Mouse (Mus musculus) liver, embryonic 12.5 days (tissue): ENCODE data around the gene Trove2. TPM values are rescaled to one million over a fixed set of nuclear protein-coding genes. Genes with fewer than 3 reads are reported as not detected.
"Not testable (repeated sequence)": the region's sequence is repeated elsewhere in the genome, so short reads cannot be mapped to it uniquely, and the experiment has no call there.

ENCODE experiments used
- ATAC-seq: fragments of 200-750 bp; cut with Nextera tagmentation; 2 replicates; pipeline ENCODE4 v1.8.0; 2017; ENCODE audit warnings: moderate number of reproducible peaks, mild to moderate bottlenecking, moderate library complexity
- H3K27ac ChIP-seq: fragments of 300-500 bp; sonication (generic); 2 replicates; pipeline ENCODE4 v1.5.1; 2016; ENCODE audit warnings: mild to moderate bottlenecking
- H3K27me3 ChIP-seq: fragments of 300-500 bp; sonication (generic); replicated peaks from 2 replicates; pipeline ENCODE4 v1.6.1; 2016; ENCODE audit warnings: mild to moderate bottlenecking, moderate library complexity
- H3K36me3 ChIP-seq: fragments of 300-500 bp; sonication (generic); 2 replicates; pipeline ENCODE4 v1.6.1; 2016; ENCODE audit warnings: mild to moderate bottlenecking, moderate library complexity
- H3K4me1 ChIP-seq: fragments of 300-500 bp; sonication (generic); 2 replicates; pipeline ENCODE4 v1.6.1; 2016
- H3K4me2 ChIP-seq: fragments of 300-500 bp; sonication (generic); 2 replicates; pipeline ENCODE4 v1.6.1; 2016; ENCODE audit warnings: mild to moderate bottlenecking, moderate library complexity
- H3K4me3 ChIP-seq: fragments of 300-500 bp; sonication (generic); 2 replicates; pipeline ENCODE4 v1.5.1; 2016; ENCODE audit warnings: mild to moderate bottlenecking, moderate library complexity
- H3K9ac ChIP-seq: fragments of 300-500 bp; sonication (generic); 2 replicates; pipeline ENCODE4 v1.6.1; 2016; ENCODE audit warnings: mild to moderate bottlenecking, moderate library complexity
- H3K9me3 ChIP-seq: fragments of 300-500 bp; sonication (generic); replicated peaks from 2 replicates; pipeline ENCODE4 v1.6.1; 2016; ENCODE audit warnings: mild to moderate bottlenecking, moderate library complexity
- WGBS: fragments of 180-500 bp; shearing (Covaris S2); methylation state at CpG from one replicate; pipeline ENCODE4 v1.1.7; 2016; ENCODE audit not compliant: insufficient replicate concordance; 5-methylcytosine and 5-hydroxymethylcytosine counted together
- polyA plus RNA-seq: library from polyadenylated mRNA; unstranded; fragments of >200 nt; fragmentation: Nextera tagmentation; extraction: Ambion mirVana; gene quantifications from 2 replicates; pipeline ENCODE4 v1.2.1, GENCODE M21; 2016

Gene Trove2
- polyA plus RNA-seq, 1 experiment from 2014 or later = 4.1 TPM

DNA sequence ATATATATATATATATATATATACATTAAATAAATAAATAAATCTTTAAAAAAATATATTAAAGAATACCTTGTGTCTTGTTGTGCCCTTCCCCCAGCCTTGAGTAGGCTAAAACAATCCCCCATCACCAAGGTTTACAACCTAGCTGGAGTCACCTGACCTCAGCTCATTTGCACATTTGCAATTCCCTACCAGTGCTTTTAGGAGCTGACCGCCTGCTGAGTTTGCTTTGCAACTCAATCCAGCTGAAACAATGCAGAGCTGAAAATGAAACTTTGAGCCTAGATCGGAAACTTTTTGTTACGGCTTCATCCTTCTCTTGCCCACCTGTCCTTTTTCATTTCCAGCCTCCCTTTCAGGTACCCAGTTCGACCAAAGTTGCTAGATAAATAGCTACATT is 45.2 kb downstream of the Trove2 start:
- Histone ChIP-seq H3K27me3 (no peaks in the 10 kb centered on the region), H3K27ac (no peak overlapping the region), H3K36me3 (no peaks in the 10 kb centered on the region), H3K9me3 (no peaks in the 10 kb centered on the region), H3K4me3 (no peak overlapping the region), H3K4me1 (0 out of 2 replicates have a peak, but pooled peaks cover 3% of the 10 kb centered on the region), H3K9ac (no peak overlapping the region), H3K4me2 (no peak overlapping the region)
- ATAC-seq = no peak
- WGBS = 52% methylated on average over 4 of the region's 4 CpGs

DNA sequence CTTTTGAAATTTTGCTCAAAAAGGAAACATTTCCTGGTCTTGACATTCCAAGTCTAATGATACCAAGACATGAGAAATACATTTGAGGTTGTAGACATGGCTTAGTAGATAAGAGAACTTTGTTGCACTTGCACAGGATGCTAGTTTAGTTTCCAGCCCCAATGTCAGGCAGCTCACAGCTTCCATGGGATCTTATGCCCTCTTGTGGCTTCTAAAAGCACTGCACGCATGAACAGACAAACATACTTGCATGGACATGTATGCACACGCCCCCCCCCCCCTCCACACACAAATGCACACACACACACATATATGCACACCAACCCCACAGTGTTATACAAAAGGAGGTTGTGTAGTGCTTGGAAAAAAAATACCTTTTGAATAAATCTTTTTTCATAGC is 46.0 kb downstream of the Trove2 start:
- H3K36me3 ChIP-seq = no peaks in the 10 kb centered on the region
- H3K4me3 ChIP-seq = no peak overlapping the region
- H3K4me1 ChIP-seq = 0 out of 2 replicates have a peak, but pooled peaks cover 3% of the 10 kb centered on the region
- H3K27ac ChIP-seq = no peak overlapping the region
- no peaks in the 10 kb centered on the region for H3K27me3 ChIP-seq
- H3K9me3 ChIP-seq = no peaks in the 10 kb centered on the region
- H3K4me2 ChIP-seq = no peak overlapping the region
- 47% methylated on average over 2 of the region's 2 CpGs for WGBS
- H3K9ac ChIP-seq = no peak overlapping the region
- ATAC-seq = 0 out of 2 replicates have a peak, but pooled peaks have one; percentile 54

DNA sequence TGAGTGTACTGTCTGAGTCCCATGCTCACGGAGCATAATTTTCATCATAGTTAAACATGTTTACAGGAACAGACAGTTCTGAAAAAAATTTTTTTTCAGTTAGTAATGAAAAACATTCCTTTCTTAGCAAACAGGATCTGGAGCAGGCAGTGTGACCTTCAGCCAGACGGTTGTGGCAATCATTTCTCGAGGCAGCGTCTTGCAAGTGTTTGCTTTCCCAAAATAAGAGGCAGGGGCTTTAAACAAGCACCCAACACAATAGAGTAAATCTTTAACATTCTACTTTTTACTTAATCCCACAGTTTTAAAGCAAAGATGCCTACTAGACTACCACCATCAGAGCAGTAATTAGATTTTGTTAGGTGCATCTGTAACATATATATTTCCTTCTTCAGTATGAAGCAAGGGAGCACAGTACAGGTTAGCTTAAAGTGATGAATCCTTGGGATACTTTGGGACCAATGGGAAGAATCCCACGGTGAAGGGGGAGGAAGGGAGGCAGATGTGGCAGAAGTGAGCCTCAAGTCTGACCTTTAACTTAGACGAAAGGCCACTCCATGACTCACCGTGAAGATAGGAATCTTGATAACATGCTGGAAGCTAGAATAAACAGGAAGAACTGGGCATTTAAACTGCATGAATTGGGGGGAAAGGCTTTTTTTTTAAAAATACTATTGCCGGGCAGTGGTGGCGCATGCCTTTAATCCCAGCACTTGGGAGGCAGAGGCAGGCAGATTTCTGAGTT is 49.0 kb downstream of the Trove2 start:
- Histone ChIP-seq H3K36me3 (no peaks in the 10 kb centered on the region), H3K9me3 (no peaks in the 10 kb centered on the region), H3K9ac (no peak overlapping the region), H3K4me2 (no peak overlapping the region), H3K4me3 (no peak overlapping the region), H3K27ac (no peak overlapping the region), H3K4me1 (peaks cover 19% of the 10 kb centered on the region), H3K27me3 (no peaks in the 10 kb centered on the region)
- ATAC-seq = no peak
- 51% methylated on average over 9 of the region's 9 CpGs for WGBS

DNA sequence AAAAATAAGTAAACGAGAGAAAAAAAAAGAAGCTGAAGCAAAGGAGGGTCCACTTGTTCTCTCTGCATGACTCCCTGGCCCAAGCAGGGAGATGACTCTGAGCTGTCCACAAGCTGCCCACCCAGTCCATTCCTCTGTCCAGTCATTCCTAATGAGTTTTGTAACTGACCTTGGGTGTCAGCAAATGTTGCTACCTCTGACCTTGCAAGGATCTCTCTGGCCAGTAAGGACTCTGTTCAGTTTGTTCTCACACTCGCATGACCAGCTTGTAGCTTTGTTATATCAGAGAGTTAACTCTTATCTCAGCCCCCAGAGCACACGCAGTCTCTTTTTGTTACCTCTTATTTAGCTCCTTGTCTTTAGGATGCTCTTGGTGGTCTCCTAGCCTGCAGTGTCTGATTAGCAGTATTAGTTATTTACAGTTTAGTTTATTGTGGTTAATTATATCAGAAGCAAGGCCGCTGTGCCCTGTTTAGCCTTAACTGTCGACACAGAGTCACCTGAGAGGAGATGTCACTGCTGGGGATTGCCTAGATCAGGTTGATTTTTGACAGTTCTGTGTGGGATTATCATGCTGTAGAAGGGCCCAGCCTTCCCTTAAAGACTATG is 52.3 kb downstream of the Trove2 start:
- H3K27ac ChIP-seq = no peak overlapping the region
- H3K4me2 ChIP-seq = no peak overlapping the region
- WGBS = 38% methylated on average over 5 of the region's 5 CpGs
- H3K9me3 ChIP-seq = no peaks in the 10 kb centered on the region
- no peak overlapping the region for H3K4me3 ChIP-seq
- H3K4me1 ChIP-seq = peaks cover 19% of the 10 kb centered on the region
- H3K27me3 ChIP-seq = no peaks in the 10 kb centered on the region
- peak; percentile 84 for ATAC-seq
- H3K36me3 ChIP-seq = no peaks in the 10 kb centered on the region
- no peak overlapping the region for H3K9ac ChIP-seq

DNA sequence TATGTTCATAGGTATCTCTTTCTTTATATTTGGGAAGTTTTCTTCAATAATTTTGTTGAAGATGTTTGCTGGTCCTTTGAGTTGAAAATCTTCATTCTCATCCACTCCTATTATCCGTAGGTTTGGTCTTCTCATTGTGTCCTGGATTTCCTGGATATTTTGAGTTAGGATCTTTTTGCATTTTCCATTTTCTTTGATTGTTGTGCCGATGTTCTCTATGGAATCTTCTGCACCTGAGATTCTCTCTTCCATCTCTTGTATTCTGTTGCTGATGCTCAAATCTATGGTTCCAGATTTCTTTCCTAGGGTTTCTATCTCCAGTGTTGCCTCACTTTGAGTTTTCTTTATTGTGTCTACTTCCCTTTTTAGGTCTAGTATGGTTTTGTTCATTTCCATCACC is 60.8 kb downstream of the Trove2 start, which contains the start of gene Glrx2:
TSS of gene Glrx2 (plus strand) at position 301 of the 400 bp plus-strand sequence.
- H3K9me3 ChIP-seq, H3K27ac ChIP-seq, H3K27me3 ChIP-seq, ATAC-seq, H3K4me3 ChIP-seq, H3K36me3 ChIP-seq, H3K4me1 ChIP-seq, H3K9ac ChIP-seq, H3K4me2 ChIP-seq: not testable (repeated sequence)
- WGBS = no CpG with 5 or more reads among the region's 2 CpGs

DNA sequence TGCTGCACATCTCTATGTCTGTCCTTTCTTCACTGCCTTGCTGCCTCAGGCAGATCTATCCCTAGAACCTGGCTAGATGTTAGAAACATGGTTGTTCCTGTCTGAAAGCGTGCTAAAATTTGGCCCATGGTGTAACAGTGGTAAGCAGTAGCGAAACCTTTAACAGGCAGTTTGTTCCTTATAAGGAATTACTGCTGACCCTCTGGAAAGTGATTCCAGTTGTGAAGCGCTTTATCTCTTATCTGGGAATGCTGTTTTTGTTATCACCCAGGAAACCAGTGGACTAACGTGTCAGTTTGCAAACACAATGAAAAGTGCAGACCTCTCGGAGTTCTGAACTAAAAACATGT is 66.3 kb downstream of the Trove2 start:
- Histone ChIP-seq H3K27ac (no peak overlapping the region), H3K36me3 (no peaks in the 10 kb centered on the region), H3K4me2 (no peak overlapping the region), H3K9ac (no peak overlapping the region), H3K27me3 (no peaks in the 10 kb centered on the region), H3K9me3 (no peaks in the 10 kb centered on the region), H3K4me1 (no peaks in the 10 kb centered on the region), H3K4me3 (no peak overlapping the region)
- 50% methylated on average over 5 of the region's 5 CpGs for WGBS
- no peak for ATAC-seq

DNA sequence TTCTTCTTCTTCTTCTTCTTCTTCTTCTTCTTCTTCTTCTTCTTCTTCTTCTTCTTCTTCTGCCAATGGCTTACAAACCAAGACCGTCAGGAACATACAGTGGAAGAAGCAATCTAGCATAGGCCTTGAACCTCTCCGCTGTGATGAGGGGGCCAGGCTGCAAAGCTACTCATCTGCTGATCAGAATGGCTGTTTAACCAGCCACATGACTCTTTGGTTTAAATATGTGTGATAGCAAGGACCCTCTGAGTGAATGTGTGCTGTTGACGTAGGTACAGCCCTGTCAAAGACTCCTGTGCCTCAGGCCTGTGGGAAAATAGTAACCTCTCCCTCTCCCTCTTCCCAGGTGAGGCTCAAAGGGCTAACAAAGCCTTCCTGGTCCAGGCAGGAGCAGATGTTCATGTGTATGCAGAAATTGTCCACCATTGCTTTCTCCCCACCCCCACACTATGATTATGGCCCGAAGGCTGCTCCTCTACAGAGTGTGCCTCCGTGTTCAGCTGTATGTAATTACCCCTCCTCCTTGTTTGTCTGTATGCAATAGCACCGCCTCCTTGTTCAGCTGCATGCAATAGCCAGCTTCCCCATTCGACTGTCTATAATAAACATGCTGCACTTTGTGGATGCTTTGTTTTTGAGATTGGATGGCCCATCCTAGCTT is 66.8 kb downstream of the Trove2 start:
- Histone ChIP-seq H3K27ac (no peak overlapping the region), H3K27me3 (0 out of 2 replicates have a peak, but pooled peaks cover 2% of the 10 kb centered on the region), H3K9ac (no peak overlapping the region), H3K4me3 (no peak overlapping the region), H3K36me3 (no peaks in the 10 kb centered on the region), H3K4me2 (no peak overlapping the region), H3K4me1 (no peaks in the 10 kb centered on the region), H3K9me3 (no peaks in the 10 kb centered on the region)
- WGBS = 52% methylated on average over 7 of the region's 7 CpGs
- peak; percentile 44; the same call in 1 of the 2 replicates for ATAC-seq

DNA sequence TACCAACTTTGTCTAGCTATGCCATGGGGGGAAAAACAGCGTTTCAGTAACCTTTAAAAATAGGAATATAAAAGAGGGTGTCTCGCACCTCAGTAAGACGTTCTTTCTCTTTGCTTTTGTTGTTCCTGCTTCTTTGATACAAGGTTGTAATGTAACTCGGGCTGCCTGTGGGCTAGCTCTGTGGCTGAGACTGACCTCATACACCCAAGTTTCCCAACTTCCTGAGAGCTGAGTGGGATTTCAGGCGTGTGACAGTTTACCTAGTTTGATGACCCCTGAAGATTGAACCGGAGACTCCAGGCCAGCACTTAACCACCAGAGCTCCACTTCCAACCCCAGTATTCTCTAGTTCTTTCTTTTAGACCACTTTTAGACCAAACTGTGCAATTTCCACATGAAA is 68.5 kb downstream of the Trove2 start:
- ATAC-seq = no peak
- Histone ChIP-seq H3K9ac (no peak overlapping the region), H3K9me3 (no peaks in the 10 kb centered on the region), H3K4me2 (no peak overlapping the region), H3K27me3 (peaks cover 7% of the 10 kb centered on the region; the same call in 1 of the 2 replicates), H3K4me1 (peaks cover 2% of the 10 kb centered on the region), H3K36me3 (no peaks in the 10 kb centered on the region), H3K27ac (no peak overlapping the region), H3K4me3 (no peak overlapping the region)
- 48% methylated on average over 6 of the region's 6 CpGs for WGBS

DNA sequence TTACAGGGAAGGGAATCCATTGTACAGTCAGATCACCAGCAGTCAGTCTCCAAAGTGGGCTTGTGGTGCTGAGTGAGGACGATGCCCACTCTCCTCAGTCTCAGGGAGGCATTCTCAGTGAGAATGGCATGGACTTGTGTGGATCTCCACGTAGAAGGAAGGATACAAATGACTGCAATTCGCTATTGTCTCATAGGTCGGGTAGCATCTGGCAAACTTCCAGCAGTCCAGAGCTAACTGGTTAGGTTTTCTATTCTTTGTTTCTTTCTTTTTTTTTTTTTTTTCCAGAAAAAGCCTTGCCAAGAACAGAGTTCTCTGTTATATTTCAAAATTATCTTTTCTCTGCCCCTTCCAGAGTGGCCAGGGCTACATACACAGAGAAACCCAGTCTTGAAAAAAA is 69.9 kb downstream of the Trove2 start:
- H3K9me3 ChIP-seq = no peaks in the 10 kb centered on the region
- H3K4me1 ChIP-seq = peaks cover 6% of the 10 kb centered on the region
- H3K27me3 ChIP-seq = peaks cover 7% of the 10 kb centered on the region; the same call in 1 of the 2 replicates
- WGBS = 66% methylated on average over 4 of the region's 4 CpGs
- H3K9ac ChIP-seq = no peak overlapping the region
- H3K27ac ChIP-seq = no peak overlapping the region
- no peak overlapping the region for H3K4me3 ChIP-seq
- H3K36me3 ChIP-seq = no peaks in the 10 kb centered on the region
- no peak overlapping the region for H3K4me2 ChIP-seq
- no peak for ATAC-seq

DNA sequence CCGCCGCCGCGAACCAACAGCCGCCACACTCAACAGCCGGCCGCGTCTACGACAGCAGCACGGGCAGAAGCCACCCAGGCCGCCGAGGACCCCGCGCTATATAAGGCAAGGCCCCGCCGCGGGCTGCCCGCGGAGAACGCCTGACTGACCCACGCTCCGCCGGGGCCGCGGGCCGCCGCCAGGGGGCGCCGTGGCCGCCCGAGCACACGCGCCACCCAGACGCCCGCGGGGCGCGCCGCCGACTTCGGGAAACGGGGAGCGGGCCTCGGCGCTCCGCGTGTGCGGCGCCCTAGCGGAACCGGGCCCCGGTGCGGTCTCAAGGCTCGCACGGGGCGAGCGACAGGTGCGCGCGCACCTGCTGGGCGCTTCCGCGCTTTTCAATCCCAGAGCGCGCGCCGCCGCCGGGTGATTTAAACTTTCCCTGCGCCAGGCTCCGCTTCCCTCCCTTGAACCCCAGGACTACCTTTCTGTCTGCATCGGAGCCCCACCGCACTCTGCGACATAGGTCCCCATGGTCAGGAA is 74.1 kb downstream of the Trove2 start, which contains the start of gene Cdc73:
TSS of gene Cdc73 (minus strand) at position 153 of the 522 bp plus-strand sequence.
- ATAC-seq = peak; percentile 100

DNA sequence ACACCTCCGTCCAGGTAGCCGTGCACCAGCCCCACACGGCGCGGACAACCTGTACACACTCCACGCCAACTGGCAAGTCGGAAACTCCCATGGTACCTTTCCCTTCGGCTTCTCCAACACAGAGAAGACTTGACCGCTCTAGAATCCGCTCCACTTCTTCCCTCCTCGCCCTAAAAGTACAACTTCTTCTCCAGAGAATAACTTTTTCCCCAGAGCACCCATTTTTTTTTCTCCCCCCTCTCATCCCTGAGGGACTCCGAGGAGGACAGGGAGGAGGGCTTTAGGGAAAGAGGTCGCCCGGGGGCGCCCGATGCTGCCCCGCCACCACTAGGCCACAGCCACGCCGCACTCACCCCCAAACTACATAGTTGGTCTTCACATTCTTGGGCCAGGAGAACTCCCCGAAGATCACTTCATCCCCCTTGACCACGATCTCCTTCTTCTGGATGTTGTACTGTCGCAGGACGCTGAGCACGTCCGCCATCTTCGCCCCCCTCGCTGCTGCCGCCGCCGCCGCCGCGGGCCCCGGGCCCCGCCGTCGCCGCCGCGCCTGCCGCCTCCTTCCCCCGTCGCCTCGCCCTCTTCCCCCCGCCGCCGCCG is 74.6 kb downstream of the Trove2 start:
- H3K27ac ChIP-seq = peak overlapping the region; percentile 94
- H3K9me3 ChIP-seq = no peaks in the 10 kb centered on the region
- H3K27me3 ChIP-seq = peaks cover 7% of the 10 kb centered on the region; the same call in 1 of the 2 replicates
- peaks cover 22% of the 10 kb centered on the region for H3K4me1 ChIP-seq
- H3K36me3 ChIP-seq = peaks cover 11% of the 10 kb centered on the region
- peak overlapping the region; percentile 92 for H3K4me3 ChIP-seq
- peak; percentile 62 for ATAC-seq
- H3K9ac ChIP-seq = peak overlapping the region; percentile 93
- under 1% methylated on average over 42 of the region's 48 CpGs for WGBS
- peak overlapping the region; percentile 86 for H3K4me2 ChIP-seq

More for the DNA sequence above, 74.1 kb downstream of the Trove2 start, which contains the start of gene Cdc73:
- under 1% methylated on average over 71 of the region's 74 CpGs for WGBS
- H3K27me3 ChIP-seq = peaks cover 7% of the 10 kb centered on the region; the same call in 1 of the 2 replicates
- H3K4me2 ChIP-seq = peak within 1 kb of the TSS; percentile 86
- H3K9me3 ChIP-seq = no peaks in the 10 kb centered on the region
- H3K36me3 ChIP-seq = peaks cover 8% of the 10 kb centered on the region
- peak within 1 kb of the TSS; percentile 93 for H3K9ac ChIP-seq
- H3K4me1 ChIP-seq = peaks cover 22% of the 10 kb centered on the region
- H3K27ac ChIP-seq = peak within 1 kb of the TSS; percentile 94
- H3K4me3 ChIP-seq = peak within 1 kb of the TSS; percentile 92
